Mouse (Mus musculus): Measurements from ENCODE around the gene Ccnf. TPM values are rescaled to one million over a fixed set of nuclear protein-coding genes. Genes with fewer than 3 reads are reported as not detected.

The Ccnf gene
- polyA plus RNA-seq, 1 experiment from 2014 or later: 2.8 TPM

GRCm38 (mm10) chr17:24282637-24283036 is 31.4 kb upstream of the Ccnf start:
- Histone ChIP-seq H3K4me2 (replicated peaks; ENCODE audit: low read depth, low read length) (no peak overlapping the region), H3K27ac (ENCODE audit: low read length) (no peak overlapping the region), H3K4me1 (ENCODE audit: insufficient read depth, low read depth, low read length) (no peaks in the 10 kb centered on the region), H3K4me3 (ENCODE audit: low read depth, low read length) (no peak overlapping the region), H3K9ac (replicated peaks; ENCODE audit: low read depth) (no peak overlapping the region), H3K27me3 (replicated peaks; ENCODE audit: insufficient read depth, low read length) (no peaks in the 10 kb centered on the region), H3K36me3 (ENCODE audit: insufficient read depth, low read length) (no peaks in the 10 kb centered on the region), H3K9me3 (ENCODE audit: low read length) (no peaks in the 10 kb centered on the region)
- TF ChIP-seq EP300 (IDR thresholded peaks at IDR 0.05): no peak
- TF ChIP-seq CTCF (IDR thresholded peaks at IDR 0.05): peak; percentile 44
- whole genome bisulfite sequencing: 62% methylated on average over 4 of the region's 4 CpGs
- ATAC-seq (no peak), DNase-seq (ENCODE audit: low spot score) (no peak)

DNA sequence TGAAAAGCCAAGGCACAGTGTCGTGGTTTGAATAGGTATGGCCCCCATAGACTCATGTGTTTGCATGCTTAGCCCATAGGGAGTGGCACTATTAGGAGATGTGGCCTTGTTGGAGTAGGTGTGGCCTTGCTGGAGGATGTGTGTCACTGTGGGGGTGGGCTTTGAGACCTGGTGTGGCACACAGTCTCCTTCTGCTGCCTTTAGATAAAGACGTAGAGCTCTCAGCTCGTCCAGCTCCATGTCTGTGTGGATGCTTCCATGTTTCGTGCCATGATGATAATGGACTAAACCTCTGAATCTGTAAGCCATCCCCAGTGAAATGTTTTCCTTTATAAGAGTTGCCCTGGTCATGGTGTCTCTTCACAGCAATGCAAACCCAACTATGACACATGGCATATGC is 28.6 kb upstream of the Ccnf start:
- TF ChIP-seq EP300 (IDR thresholded peaks at IDR 0.05) (no peak), CTCF (IDR thresholded peaks at IDR 0.05) (no peak)
- H3K4me2 ChIP-seq (replicated peaks; ENCODE audit: low read depth, low read length): no peak overlapping the region
- H3K36me3 ChIP-seq (ENCODE audit: insufficient read depth, low read length): no peaks in the 10 kb centered on the region
- no peaks in the 10 kb centered on the region for H3K9me3 ChIP-seq (ENCODE audit: low read length)
- no peak overlapping the region for H3K27ac ChIP-seq (ENCODE audit: low read length)
- H3K4me1 ChIP-seq (ENCODE audit: insufficient read depth, low read depth, low read length): no peaks in the 10 kb centered on the region
- 70% methylated on average over 4 of the region's 4 CpGs for WGBS
- no peak overlapping the region for H3K9ac ChIP-seq (replicated peaks; ENCODE audit: low read depth)
- DNase-seq (ENCODE audit: low spot score) (no peak), ATAC-seq (no peak)
- H3K27me3 ChIP-seq (replicated peaks; ENCODE audit: insufficient read depth, low read length): no peaks in the 10 kb centered on the region
- H3K4me3 ChIP-seq (ENCODE audit: low read depth, low read length): no peak overlapping the region

DNA sequence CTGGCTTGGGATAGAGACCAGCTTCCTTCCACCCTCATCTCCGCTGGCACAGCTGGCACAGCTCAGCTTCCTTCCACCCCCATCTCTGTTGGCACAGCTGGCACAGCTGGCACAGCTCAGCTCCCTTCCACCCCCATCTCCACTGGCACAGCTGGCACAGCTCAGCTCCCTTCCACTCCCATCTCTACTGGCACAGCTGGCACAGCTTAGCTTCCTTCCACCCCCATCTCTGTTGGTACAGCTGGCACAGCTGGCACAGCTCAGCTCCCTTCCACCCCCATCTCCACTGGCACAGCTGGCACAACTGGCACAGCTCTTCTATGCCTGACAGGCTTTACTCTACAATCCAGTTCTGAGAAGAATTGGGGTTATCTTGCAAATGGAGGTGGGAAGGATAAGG is 15.8 kb upstream of the Ccnf start:
- Histone ChIP-seq H3K9me3 (ENCODE audit: low read length) (no peaks in the 10 kb centered on the region), H3K36me3 (ENCODE audit: insufficient read depth, low read length) (no peaks in the 10 kb centered on the region), H3K27me3 (replicated peaks; ENCODE audit: insufficient read depth, low read length) (no peaks in the 10 kb centered on the region), H3K4me3 (ENCODE audit: low read depth, low read length) (no peak overlapping the region), H3K9ac (replicated peaks; ENCODE audit: low read depth) (no peak overlapping the region), H3K27ac (ENCODE audit: low read length) (no peak overlapping the region), H3K4me2 (replicated peaks; ENCODE audit: low read depth, low read length) (no peak overlapping the region), H3K4me1 (ENCODE audit: insufficient read depth, low read depth, low read length) (no peaks in the 10 kb centered on the region)
- ATAC-seq (no peak), DNase-seq (ENCODE audit: low spot score) (no peak)
- TF ChIP-seq CTCF (IDR thresholded peaks at IDR 0.05) (no peak), EP300 (IDR thresholded peaks at IDR 0.05) (no peak)
- 67% methylated on average over 1 of the region's 1 CpGs for WGBS

GRCm38 (mm10) chr17:24264766-24265165 is 13.5 kb upstream of the Ccnf start:
- no peak overlapping the region for H3K4me2 ChIP-seq (replicated peaks; ENCODE audit: low read depth, low read length)
- H3K9me3 ChIP-seq (ENCODE audit: low read length): no peaks in the 10 kb centered on the region
- no peak for TF ChIP-seq CTCF (IDR thresholded peaks at IDR 0.05)
- TF ChIP-seq EP300 (IDR thresholded peaks at IDR 0.05): no peak
- DNase-seq (ENCODE audit: low spot score) (no peak), ATAC-seq (no peak)
- H3K27ac ChIP-seq (ENCODE audit: low read length): no peak overlapping the region
- no peaks in the 10 kb centered on the region for H3K4me1 ChIP-seq (ENCODE audit: insufficient read depth, low read depth, low read length)
- 77% methylated on average over 2 of the region's 2 CpGs for WGBS
- no peak overlapping the region for H3K4me3 ChIP-seq (ENCODE audit: low read depth, low read length)
- H3K9ac ChIP-seq (replicated peaks; ENCODE audit: low read depth): no peak overlapping the region
- no peaks in the 10 kb centered on the region for H3K27me3 ChIP-seq (replicated peaks; ENCODE audit: insufficient read depth, low read length)
- no peaks in the 10 kb centered on the region for H3K36me3 ChIP-seq (ENCODE audit: insufficient read depth, low read length)

DNA sequence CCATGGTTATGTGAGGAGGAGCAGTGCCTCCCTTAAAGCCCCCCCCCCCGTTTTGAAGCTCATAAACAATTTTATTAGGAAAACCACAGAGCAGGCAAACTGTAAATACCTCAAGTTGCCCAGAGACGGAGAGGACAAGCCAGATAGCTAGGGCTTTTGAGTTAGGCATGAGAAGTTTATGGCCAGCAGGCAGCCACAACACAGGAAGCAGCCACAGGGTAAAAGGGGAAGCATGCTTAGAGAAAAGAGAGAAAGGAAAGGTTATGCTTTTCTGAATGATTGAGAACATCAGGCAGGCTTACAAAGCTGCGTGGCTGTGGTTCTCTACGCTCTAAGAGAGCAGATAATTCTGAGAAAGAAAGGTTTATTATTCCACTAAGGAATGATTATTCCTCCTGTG is 9.2 kb upstream of the Ccnf start:
- H3K4me2 ChIP-seq (replicated peaks; ENCODE audit: low read depth, low read length): no peak overlapping the region
- no peak overlapping the region for H3K27ac ChIP-seq (ENCODE audit: low read length)
- 61% methylated on average over 4 of the region's 4 CpGs for WGBS
- H3K4me1 ChIP-seq (ENCODE audit: insufficient read depth, low read depth, low read length): no peaks in the 10 kb centered on the region
- no peak for DNase-seq (ENCODE audit: low spot score)
- H3K27me3 ChIP-seq (replicated peaks; ENCODE audit: insufficient read depth, low read length): no peaks in the 10 kb centered on the region
- H3K9ac ChIP-seq (replicated peaks; ENCODE audit: low read depth): no peak overlapping the region
- no peak for TF ChIP-seq CTCF (IDR thresholded peaks at IDR 0.05)
- TF ChIP-seq EP300 (IDR thresholded peaks at IDR 0.05): no peak
- ATAC-seq: no peak
- H3K4me3 ChIP-seq (ENCODE audit: low read depth, low read length): no peak overlapping the region
- no peaks in the 10 kb centered on the region for H3K9me3 ChIP-seq (ENCODE audit: low read length)
- H3K36me3 ChIP-seq (ENCODE audit: insufficient read depth, low read length): no peaks in the 10 kb centered on the region

- Histone ChIP-seq H3K9ac (replicated peaks; ENCODE audit: low read depth) (no peak overlapping the region), H3K4me3 (ENCODE audit: low read depth, low read length) (no peak overlapping the region), H3K9me3 (ENCODE audit: low read length) (no peaks in the 10 kb centered on the region), H3K36me3 (ENCODE audit: insufficient read depth, low read length) (no peaks in the 10 kb centered on the region), H3K27ac (ENCODE audit: low read length) (no peak overlapping the region), H3K4me2 (replicated peaks; ENCODE audit: low read depth, low read length) (no peak overlapping the region), H3K27me3 (replicated peaks; ENCODE audit: insufficient read depth, low read length) (no peaks in the 10 kb centered on the region), H3K4me1 (ENCODE audit: insufficient read depth, low read depth, low read length) (no peaks in the 10 kb centered on the region)
- no peak for ATAC-seq
- 60% methylated on average over 5 of the region's 5 CpGs for WGBS
- TF ChIP-seq CTCF (IDR thresholded peaks at IDR 0.05) (no peak), EP300 (IDR thresholded peaks at IDR 0.05) (no peak)
- no peak for DNase-seq (ENCODE audit: low spot score)
These were observed 8.4 kb upstream of the Ccnf start for GRCm38 (mm10) chr17:24259702-24260101.

- no peak overlapping the region for H3K4me3 ChIP-seq (ENCODE audit: low read depth, low read length)
- H3K27ac ChIP-seq (ENCODE audit: low read length): no peak overlapping the region
- TF ChIP-seq EP300 (IDR thresholded peaks at IDR 0.05): no peak
- no peak for TF ChIP-seq CTCF (IDR thresholded peaks at IDR 0.05)
- no peaks in the 10 kb centered on the region for H3K4me1 ChIP-seq (ENCODE audit: insufficient read depth, low read depth, low read length)
- no peaks in the 10 kb centered on the region for H3K9me3 ChIP-seq (ENCODE audit: low read length)
- no peak for ATAC-seq
- H3K27me3 ChIP-seq (replicated peaks; ENCODE audit: insufficient read depth, low read length): no peaks in the 10 kb centered on the region
- DNase-seq (ENCODE audit: low spot score): no peak
- 50% methylated on average over 4 of the region's 4 CpGs for WGBS
- H3K36me3 ChIP-seq (ENCODE audit: insufficient read depth, low read length): no peaks in the 10 kb centered on the region
- no peak overlapping the region for H3K9ac ChIP-seq (replicated peaks; ENCODE audit: low read depth)
- H3K4me2 ChIP-seq (replicated peaks; ENCODE audit: low read depth, low read length): no peak overlapping the region
These were observed 7.7 kb upstream of the Ccnf start for GRCm38 (mm10) chr17:24258981-24259380.
